Mouse (Mus musculus) brown adipose tissue, adult 24 weeks (tissue): Measurements from ENCODE around the gene BC035044. TPM values are rescaled to one million over a fixed set of nuclear protein-coding genes. Genes with fewer than 3 reads are reported as not detected.
"Not testable (repeated sequence)": the region's sequence is repeated elsewhere in the genome, so short reads cannot be mapped to it uniquely, and the experiment has no call there.

ENCODE experiments used
- H3K27ac ChIP-seq: fragments of 200-500 bp; replicated peaks from 2 replicates; pipeline ENCODE4 v1.5.1; 2012; ENCODE audit warnings: low read depth, mild to moderate bottlenecking, low read length
- H3K4me1 ChIP-seq: fragments of 200-500 bp; 2 replicates; pipeline ENCODE4 v1.6.1; 2012; ENCODE audit warnings: low read length, mixed read lengths; ENCODE audit not compliant: control insufficient read depth, insufficient read depth, insufficient read length
- H3K4me3 ChIP-seq: fragments of 200-500 bp; 2 replicates; pipeline ENCODE4 v1.5.1; 2012; ENCODE audit warnings: low read depth, mild to moderate bottlenecking, low read length, moderate library complexity; ENCODE audit not compliant: insufficient read depth
- polyA plus RNA-seq: library from polyadenylated mRNA; stranded (reverse); fragments of >200 nt; gene quantifications from 2 replicates; pipeline ENCODE4 v1.2.4, GENCODE M21; 2012; ENCODE audit not compliant: missing spikeins, insufficient read depth, insufficient read length

The BC035044 gene
- polyA plus RNA-seq, 1 experiment: not detected

DNA sequence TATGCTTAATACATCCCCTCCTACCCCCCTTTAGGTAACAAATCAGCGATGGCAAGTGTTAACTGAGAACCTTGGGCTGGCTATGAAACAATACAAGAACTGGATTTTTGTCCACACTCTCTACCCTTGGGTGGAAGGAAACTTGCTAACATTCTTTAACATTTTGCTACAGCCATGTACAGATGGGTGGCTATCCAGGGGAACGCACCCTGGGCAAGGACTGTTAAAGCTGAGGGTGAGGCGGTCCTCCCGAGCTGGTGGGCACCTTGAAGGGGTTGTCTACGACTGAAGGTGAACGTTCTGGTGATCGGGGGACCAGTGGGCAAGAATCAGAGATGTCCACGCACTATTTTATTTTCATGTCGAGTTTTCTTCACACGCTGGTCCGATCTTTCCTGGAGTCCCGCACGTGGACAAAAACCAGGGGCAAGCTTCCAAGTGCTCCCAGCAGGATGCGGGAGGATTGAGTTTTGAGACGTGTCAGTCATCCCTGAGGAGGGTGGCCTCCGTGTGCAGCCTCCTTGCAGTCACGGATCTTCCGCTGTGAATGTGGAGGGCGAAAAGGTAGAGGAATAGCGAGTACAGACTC is 48.5 kb downstream of the BC035044 start:
- H3K4me1 ChIP-seq: peaks cover 5% of the 10 kb centered on the region; the same call in 1 of the 2 replicates
- H3K27ac ChIP-seq: peak overlapping the region; percentile 68
- H3K4me3 ChIP-seq: peak overlapping the region; percentile 87

DNA sequence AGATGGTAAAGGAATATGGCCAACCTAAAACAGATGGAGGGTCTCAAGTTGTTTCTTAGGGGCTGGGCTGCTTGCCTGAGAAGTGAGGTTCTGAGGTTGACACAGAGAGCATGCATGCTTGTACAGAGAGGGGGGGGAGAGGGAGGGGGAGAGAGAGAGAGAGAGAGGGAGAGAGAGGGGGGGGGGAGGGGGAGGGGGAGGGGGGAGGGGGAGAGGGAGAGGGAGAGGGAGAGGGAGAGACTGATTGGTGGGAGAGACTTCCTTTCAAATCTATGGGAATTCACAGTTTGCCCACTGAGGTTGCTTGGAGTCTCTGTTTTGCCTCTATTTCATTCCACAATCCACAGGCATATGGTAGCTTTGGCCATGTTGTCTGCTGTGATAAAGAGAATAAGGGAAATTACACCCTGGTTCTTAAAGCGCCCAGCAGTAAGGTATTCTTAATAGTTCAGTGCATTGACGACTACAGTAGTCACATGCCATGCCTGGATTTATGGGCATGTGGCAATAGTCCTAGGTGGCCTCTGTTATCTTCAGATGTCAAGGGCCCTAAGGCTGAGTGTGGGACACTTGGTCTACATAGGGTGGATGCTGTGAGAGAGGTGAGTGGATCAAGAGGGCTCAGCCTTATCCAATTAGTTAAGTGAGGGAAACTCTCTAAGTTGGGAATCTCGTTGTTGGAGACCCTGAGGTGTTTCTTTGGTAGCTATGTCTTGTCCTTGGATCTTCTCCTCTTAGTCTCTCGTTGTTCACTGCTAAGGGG is 49.4 kb downstream of the BC035044 start:
- Histone ChIP-seq H3K4me3 (0 out of 2 replicates have a peak overlapping the region, but pooled peaks have one; percentile 87), H3K4me1 (peaks cover 5% of the 10 kb centered on the region; the same call in 1 of the 2 replicates), H3K27ac (no peak overlapping the region)

DNA sequence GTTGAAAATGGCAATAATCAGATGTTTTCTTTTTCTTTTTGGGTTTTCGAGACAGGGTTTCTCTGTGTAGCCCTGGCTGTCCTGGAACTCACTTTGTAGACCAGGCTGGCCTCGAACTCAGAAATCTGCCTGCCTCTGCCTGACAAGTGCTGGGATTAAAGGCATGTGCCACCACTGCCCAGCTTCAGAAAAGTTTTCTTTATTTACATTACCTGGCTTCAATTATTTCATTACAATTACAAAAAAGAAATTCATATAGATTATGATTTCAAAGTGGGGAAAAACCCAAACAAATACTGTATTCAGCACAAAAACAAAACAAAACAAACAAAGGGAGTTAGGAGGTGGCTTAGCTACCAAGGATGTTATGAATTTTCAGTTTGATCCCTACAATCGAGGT is 50.3 kb downstream of the BC035044 start:
- H3K27ac ChIP-seq: not testable (repeated sequence)

DNA sequence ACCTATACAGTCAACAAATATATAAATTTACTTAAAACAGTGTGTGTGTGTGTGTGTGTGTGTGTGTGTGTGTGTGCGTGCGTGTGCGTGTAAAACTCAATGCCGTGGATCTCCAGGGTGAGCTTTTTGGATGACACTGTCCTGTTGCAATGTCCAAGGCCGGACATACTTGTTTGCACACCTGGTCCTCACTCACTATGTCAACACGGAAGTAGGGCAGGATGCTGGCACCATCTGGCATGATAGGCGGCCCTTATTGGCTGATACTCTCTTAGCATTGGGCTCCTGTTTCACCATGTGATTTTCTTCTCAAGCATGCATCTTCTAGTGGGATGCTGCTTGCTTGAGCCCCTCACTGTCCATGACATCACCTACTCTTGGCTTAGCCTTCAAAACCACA is 51.0 kb downstream of the BC035044 start:
- H3K4me1 ChIP-seq: peaks cover 5% of the 10 kb centered on the region; the same call in 1 of the 2 replicates
- peak overlapping the region; percentile 95; the same call in 1 of the 2 replicates for H3K4me3 ChIP-seq
- H3K27ac ChIP-seq: no peak overlapping the region

More for the DNA sequence above, 50.3 kb downstream of the BC035044 start:
- H3K4me3 ChIP-seq, H3K4me1 ChIP-seq: not testable (repeated sequence)

DNA sequence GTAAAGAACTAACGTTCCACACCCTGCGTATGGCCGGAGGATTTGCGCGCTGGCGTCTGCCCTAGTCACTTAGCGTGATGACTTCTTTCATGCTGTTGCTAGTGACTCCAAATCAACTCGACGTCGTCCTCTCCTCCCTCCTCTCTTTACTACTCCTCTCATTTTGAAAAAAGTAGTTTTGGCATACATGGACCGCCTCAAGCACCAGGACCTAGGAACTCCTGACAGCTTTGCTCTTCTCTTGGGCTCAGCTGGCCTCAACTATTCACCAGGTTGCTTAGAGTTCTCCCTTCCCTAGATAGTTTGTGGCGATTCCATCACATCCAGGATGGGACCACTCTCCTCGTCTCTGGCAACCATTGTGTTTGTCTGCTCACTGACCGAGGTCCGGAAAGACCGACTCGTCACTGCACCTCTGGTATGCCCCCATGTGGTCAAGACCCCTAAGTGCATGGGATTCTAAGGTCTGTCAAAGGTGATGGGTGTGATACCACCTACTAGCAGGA is 51.6 kb downstream of the BC035044 start:
- H3K27ac ChIP-seq: peak overlapping the region; percentile 72
- H3K4me1 ChIP-seq: peaks cover 5% of the 10 kb centered on the region; the same call in 1 of the 2 replicates

DNA sequence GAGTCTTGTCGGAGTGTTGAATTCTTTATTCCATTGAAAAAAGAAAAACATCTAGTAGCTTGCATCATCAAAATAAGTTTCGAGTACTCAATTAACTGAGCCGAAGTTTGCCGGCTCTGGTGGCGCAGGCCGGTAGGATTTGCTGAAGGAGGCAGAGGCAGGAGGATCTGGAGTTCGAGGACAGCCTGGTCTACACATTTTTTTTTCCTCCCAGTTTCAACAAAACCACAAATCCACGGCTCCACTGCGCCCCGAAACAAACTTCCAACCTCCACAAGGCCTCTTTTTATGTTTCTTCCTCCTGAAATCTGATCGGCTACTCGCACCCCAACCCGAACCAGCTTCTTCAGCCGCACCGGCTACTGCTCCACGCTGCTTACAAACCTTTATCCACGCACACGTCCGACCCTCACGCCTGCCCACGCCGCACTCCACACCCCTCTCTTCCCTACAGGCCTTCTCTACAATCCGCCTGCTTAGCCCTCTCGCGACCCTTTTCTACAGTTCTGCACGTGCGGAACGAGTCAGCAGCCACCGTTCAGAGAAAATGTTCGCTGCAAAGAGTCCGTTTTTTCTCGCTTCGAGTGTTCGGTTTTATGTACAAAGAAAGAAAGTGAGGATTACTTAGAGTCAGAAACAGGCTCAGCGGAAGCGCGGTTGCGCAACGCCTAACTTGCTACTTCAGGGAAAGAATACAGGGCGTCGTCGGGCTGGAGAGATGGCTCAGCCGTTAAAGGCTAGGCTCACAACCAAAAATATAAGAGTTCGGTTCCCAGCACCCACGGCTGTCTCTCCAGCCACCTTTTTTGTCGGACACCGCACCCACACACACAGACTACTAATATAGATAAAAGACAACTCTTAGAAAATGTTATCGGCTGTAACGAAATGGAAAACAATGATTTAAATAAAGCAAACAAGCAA is 52.3 kb downstream of the BC035044 start:
- Histone ChIP-seq H3K4me1 (0 out of 2 replicates have a peak, but pooled peaks cover 2% of the 10 kb centered on the region), H3K4me3 (peak overlapping the region; percentile 95), H3K27ac (peak overlapping the region; percentile 97)

More for the DNA sequence above, 51.6 kb downstream of the BC035044 start:
- peak overlapping the region; percentile 95 for H3K4me3 ChIP-seq

DNA sequence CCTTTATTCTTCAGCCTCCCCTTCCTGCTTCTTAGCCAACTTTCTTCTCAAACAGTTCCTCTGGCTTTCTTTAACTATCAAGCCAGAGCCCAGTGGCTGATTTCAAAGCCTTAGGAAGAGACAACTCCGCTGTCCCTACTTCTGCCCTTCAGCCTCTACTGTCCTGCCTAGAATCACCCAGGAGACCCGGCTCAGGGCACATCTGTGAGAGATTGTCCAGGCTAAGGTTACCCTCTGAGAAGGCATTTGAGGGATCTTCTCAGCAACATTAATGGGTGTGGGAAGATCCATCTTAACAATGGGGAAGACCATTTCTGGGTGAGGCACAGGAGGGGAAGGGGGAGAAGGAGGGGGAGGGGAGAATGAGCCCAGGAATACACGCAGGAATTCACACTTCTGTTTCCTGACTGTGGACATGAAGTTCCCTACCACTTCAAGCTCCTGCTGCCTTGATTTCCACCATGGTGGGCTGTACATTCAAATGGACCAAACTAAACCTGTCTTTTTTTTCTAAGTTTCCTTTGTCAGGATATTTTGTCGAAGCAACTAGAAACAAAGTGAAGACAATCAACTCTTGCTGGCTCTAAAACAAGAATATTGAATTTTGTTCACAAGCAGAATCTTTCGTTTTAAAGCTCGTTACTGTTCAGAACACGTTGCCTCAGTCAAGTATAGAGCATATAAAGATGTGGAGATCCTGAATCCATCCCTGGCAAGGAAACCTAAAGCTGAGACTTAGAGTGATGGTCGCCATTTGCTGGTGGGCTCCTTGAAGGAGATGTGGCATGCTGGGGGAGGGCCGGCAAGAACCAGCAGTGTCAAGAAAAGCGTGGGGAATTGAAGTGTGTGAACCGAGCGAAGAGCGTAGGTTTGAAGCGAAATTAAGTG is 53.2 kb downstream of the BC035044 start:
- Histone ChIP-seq H3K4me1 (0 out of 2 replicates have a peak, but pooled peaks cover 2% of the 10 kb centered on the region), H3K27ac (no peak overlapping the region), H3K4me3 (peak overlapping the region; percentile 95)

DNA sequence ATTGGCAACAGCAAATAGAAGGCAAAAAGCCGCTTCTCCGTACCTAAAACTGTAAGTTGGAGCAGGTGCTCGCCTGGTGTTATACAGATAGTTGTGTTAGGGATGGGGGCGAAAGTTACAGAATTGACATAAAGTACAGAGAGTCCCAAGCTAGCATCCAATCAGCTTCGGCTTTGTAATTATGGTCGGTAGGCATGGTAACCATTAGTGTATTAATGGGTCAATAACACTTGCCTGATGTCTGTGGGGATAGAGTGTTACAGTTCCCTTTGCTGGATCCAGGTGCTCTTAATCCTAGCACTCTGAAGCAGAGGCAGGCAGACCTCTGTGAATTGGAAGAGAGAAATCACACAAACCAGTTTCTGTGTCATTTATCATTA is 54.0 kb downstream of the BC035044 start:
- no peak overlapping the region for H3K4me3 ChIP-seq
- H3K4me1 ChIP-seq: 0 out of 2 replicates have a peak, but pooled peaks cover 2% of the 10 kb centered on the region
- no peak overlapping the region for H3K27ac ChIP-seq

DNA sequence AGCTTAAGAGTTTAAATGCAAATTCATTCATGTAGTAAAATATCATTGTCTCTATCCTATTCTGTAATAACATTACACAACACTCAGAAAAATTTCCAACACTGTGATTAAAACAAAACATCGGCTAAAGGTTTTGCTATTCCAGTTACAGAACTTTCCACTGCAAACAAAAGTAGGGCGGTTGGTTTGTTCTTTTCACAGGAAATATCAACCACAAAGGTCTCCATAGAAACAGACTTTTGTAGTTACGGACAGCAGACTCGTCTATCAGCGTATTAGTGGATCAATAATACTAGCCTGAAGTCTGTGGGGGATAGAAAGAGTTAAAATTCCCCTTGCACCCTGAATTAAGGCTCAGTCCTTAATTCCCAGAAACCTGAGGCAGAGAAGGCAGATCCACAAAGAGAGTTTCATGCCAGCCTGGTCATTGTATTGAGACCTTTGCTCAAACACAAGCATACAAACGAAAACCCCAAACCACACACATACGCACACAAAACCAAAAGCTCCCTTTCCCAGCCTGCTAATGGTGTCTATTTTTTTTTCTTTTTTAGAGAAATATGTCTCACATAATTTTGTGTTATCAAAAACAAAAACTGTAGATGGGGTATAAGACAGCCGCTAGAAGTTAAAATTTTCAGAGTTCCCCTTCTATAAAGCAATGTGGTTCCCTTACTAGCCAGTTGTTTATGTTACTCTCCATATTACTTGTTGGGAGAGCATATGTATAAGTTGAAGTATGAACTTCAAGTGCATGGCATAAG is 54.6 kb downstream of the BC035044 start:
- 0 out of 2 replicates have a peak, but pooled peaks cover 2% of the 10 kb centered on the region for H3K4me1 ChIP-seq
- no peak overlapping the region for H3K27ac ChIP-seq
- H3K4me3 ChIP-seq: no peak overlapping the region

DNA sequence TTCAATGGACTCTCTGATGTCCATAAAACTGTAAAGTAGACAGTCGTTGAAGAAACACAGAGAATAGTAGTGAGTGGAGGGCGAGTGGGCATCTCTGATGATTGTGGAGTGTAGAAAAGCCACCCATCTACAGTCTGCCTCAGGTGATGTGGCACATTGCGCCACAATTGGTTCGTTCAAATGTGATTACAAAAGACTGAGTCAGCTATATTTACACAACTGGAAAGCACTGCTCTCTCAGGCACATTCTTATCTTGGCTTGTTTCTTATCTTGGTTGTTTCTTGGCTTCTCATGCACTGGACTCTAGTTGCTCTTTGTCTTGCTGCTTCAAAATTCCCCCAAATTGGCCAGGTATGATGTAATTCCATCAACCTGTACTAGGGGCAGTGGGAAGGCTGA is 55.4 kb downstream of the BC035044 start:
- 0 out of 2 replicates have a peak, but pooled peaks cover 2% of the 10 kb centered on the region for H3K4me1 ChIP-seq
- no peak overlapping the region for H3K27ac ChIP-seq
- H3K4me3 ChIP-seq: no peak overlapping the region

DNA sequence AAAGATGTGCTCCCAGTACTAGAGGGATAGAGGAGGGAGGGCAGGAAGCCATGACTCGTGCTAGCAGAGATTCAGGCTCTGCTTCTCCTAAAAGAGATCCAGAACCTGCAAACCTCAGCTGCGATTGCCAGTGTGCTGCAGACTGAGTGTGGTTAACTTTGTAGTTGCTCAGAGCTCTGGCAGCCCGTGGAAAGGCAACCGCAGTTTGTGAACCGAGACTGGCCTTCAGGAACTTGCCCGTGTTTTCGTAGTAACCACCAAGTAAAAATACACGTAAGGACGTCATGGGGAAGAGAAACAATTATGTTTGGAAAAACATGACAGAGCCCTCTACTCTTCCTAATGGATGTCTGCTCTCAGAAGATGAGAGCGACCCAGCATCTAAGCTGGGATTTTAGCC is 57.9 kb downstream of the BC035044 start:
- H3K4me3 ChIP-seq: no peak overlapping the region
- no peaks in the 10 kb centered on the region for H3K4me1 ChIP-seq
- H3K27ac ChIP-seq: no peak overlapping the region

DNA sequence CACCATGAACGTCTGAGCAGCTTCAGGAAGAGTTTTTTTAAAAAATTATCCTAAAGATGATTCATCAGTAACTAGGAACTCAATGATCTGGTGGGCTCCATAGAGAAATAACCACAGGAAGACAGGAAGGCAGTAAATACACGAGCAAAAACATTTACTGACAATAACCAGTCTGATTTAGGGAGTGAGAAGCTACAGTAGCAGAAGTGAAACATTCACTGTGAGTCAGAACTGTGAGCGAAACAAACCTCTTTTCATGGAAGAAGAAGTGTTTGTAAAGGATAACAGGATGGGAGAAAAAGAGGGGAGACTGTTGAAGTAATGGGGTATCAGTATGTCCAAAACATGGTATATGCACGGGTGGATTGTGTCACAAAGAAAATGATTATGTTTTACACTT is 61.1 kb downstream of the BC035044 start:
- no peaks in the 10 kb centered on the region for H3K4me1 ChIP-seq
- no peak overlapping the region for H3K27ac ChIP-seq
- no peak overlapping the region for H3K4me3 ChIP-seq

DNA sequence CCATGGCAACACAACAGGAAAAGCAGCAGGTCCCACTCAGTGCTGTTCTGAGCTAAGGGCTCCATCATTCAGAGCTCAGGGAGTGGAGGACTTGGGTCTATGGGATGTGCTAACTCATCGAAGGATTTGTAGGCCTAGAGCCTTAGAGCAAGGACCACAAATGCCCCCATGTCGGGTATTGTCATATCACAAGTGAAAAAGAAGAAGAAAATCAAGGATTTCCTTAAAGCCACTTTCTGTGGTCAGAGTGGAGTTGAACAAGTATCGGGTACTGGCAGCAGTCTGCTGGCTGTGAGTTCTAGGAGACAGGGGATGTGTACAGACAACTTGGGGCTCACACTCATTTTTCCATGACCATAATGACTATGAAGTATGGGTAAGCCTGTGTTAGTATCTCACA is 64.1 kb downstream of the BC035044 start:
- Histone ChIP-seq H3K4me3 (no peak overlapping the region), H3K4me1 (no peaks in the 10 kb centered on the region), H3K27ac (no peak overlapping the region)
